Mouse (Mus musculus) stomach, postnatal 0 days (tissue): ENCODE measurements around the gene Nell2.

ENCODE experiments used
- CTCF ChIP-seq: IDR thresholded peaks from 2 replicates; pipeline ENCODE4 v1.5.1; 2016; ENCODE audit warnings: antibody characterized with exemption, low read depth, mild to moderate bottlenecking, moderate library complexity
- EP300 ChIP-seq: optimal IDR thresholded peaks from 2 replicates; pipeline ENCODE3; 2016; ENCODE audit warnings: antibody characterized with exemption

DNA sequence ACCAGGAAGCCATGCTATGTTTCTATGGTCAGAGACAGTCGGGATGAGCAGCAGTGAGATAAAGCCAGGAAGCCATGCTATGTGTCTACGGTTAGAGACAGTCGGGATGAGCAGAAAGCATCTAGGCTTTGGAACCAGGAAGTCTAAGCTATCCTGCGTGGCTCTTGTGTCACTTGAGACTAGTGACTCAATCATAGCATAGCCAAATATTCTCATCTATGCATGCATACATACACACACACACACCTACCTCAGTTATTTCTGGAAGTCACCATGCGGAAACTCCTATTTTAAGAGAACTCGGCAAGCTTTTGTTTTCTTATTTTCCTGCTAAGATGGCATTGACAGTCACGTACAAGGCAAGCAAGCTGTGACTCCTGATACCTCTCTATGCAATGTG, 457.5 kb downstream of the Nell2 start:
- no peak for TF ChIP-seq CTCF
- no peak for TF ChIP-seq EP300
